Mouse (Mus musculus) megakaryocyte-erythroid progenitor cell, adult 5-6 weeks (primary cell): ENCODE data around the gene Itpr1. TPM values are rescaled to one million over a fixed set of nuclear protein-coding genes. Genes with fewer than 3 reads are reported as not detected.

ENCODE experiments used
- ATAC-seq: replicated peaks from 2 replicates; pipeline ENCODE4 v1.8.0; 2016; ENCODE audit warnings: mild to moderate bottlenecking, inconsistent platforms; ENCODE audit not compliant: severe bottlenecking, poor library complexity, low FRiP score, low TSS enrichment
- total RNA-seq, 2 experiments: library from RNA; stranded (forward) in 1 of 2; stranded (reverse) in 1 of 2; fragments of 200-1000, 215-1000 nt in 1 of 2; fragments of >200 nt in 1 of 2; fragmentation: Nextera tagmentation in 1 of 2; gene quantifications; 2 replicates each; pipeline ENCODE4 v1.2.3; 2014 to 2017

Gene Itpr1
- total RNA-seq, 2 experiments from 2014 or later, result 24.8 to 57.6 TPM

GRCm38 (mm10) chr6:108588426-108588825 is 375.5 kb downstream of the Itpr1 start:
- no peak for ATAC-seq

GRCm38 (mm10) chr6:108592227-108592626 is 379.3 kb downstream of the Itpr1 start:
- no peak for ATAC-seq

DNA sequence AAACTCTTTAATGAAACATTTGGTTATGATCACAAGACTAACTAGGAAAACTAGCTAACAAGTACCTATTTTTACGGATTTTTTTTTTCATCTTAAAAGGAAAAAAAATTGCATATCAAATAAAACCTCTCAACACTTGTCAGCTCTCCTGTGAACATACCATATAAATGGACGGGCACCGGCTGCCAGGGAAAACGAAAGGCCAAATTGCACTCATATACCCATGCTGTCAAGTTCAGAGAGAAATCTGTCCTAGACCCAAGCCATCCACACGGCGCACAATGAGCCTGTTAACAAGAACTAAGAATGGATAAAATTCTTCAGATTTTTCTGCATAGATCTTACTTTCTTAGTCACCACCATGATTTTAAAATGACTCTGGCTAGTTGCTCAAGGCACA is 379.7 kb downstream of the Itpr1 start:
- ATAC-seq, result no peak

- no peak for ATAC-seq
Observed at GRCm38 (mm10) chr6:108594171-108594841, 381.4 kb downstream of the Itpr1 start.

DNA sequence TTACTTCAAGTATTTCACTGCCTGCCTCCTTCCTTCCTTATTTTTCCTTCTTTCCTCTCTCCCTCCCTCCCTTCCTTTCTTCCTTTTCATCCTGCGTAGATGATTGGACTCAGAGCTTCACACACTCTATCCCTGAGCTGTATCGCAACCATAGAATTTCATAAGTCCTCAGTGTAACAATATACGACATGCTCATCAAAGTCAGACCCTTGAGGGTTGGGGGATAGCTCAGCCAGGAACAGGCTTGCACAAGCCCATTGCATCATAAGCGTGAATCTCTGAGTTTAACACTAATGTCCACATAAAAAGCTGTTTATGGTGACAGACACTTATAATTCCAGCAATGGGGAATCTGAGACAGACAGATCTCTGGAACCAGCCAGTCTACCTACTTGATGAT is 385.8 kb downstream of the Itpr1 start:
- ATAC-seq, result no peak

GRCm38 (mm10) chr6:108599317-108599716 is 386.4 kb downstream of the Itpr1 start:
- ATAC-seq, result no peak

Other genes with a start within 250 kb of the Itpr1 start
- 2.3 and 6.2 TPM in 2 replicates for gene Setmar, start 148.1 kb upstream of the Itpr1 start, total RNA-seq (2014; fragmentation: Nextera tagmentation)
- gene Setmar, start 148.1 kb upstream of the Itpr1 start, total RNA-seq (2017), result 4.8 and 5.0 TPM in 2 replicates
- 4.9 and 10.9 TPM in 2 replicates for gene Sumf1, start 27.5 kb upstream of the Itpr1 start, total RNA-seq (2014; fragmentation: Nextera tagmentation)
- 8.9 and 15.5 TPM in 2 replicates for gene Sumf1, start 27.5 kb upstream of the Itpr1 start, total RNA-seq (2017)